ENCODE assay signal across 26 mouse cellular contexts in genomic region chr4:63063360-63063759, GRCm38 (mm10).
"Had no signal": no experiment of that assay in that cellular context is flagged by ENCODE, and none has a peak within 500 bp of the region (broad histone marks: within the 10 kb centered on the region; RNA-seq: fewer than 3 reads in every experiment).

No protein-coding gene starts in this region.

- DNase-seq: gastrocnemius, adult 2 months; gastrocnemius, postnatal 25 days; heart, adult 2 months; heart, postnatal 14 days; heart, postnatal 36 days; kidney, adult 2 months; kidney, adult 9 months; kidney, postnatal 4 days; liver, embryonic 13.5 days had no signal

- H3K4me1 ChIP-seq: liver, embryonic 13.5 days had no signal

- H3K9me3 ChIP-seq: heart, embryonic 13.5 days; heart, embryonic 15.5 days; hindbrain, embryonic 10.5 days; hindbrain, embryonic 12.5 days; intestine, embryonic 15.5 days; kidney, embryonic 15.5 days; limb, embryonic 10.5 days; limb, embryonic 12.5 days; liver, embryonic 13.5 days had no signal

- H3K4me2 ChIP-seq: heart, embryonic 11.5 days; heart, embryonic 13.5 days; heart, embryonic 15.5 days; hindbrain, embryonic 12.5 days; hindbrain, embryonic 14.5 days; intestine, embryonic 15.5 days; kidney, embryonic 15.5 days; limb, embryonic 12.5 days; liver, embryonic 13.5 days had no signal

- H3K4me3 ChIP-seq: gastrocnemius, adult 2 months; heart, adult 2 months; heart, embryonic 13.5 days; heart, embryonic 15.5 days; hindbrain, embryonic 10.5 days; hindbrain, embryonic 12.5 days; intestine, embryonic 15.5 days; kidney, embryonic 15.5 days; layer of hippocampus, adult 2 months; left cerebral cortex, adult 2 months; limb, embryonic 10.5 days; limb, embryonic 12.5 days; liver, embryonic 13.5 days had no signal

- H3K27ac ChIP-seq: gastrocnemius, adult 2 months; heart, adult 2 months; heart, embryonic 13.5 days; heart, embryonic 15.5 days; hindbrain, embryonic 10.5 days; hindbrain, embryonic 12.5 days; hindbrain, embryonic 14.5 days; intestine, embryonic 15.5 days; kidney, embryonic 15.5 days; kidney, postnatal 0 days; layer of hippocampus, adult 2 months; left cerebral cortex, adult 2 months; limb, embryonic 10.5 days; limb, embryonic 12.5 days; liver, embryonic 13.5 days had no signal

- H3K27me3 ChIP-seq: heart, embryonic 13.5 days; heart, embryonic 15.5 days; hindbrain, embryonic 12.5 days; intestine, embryonic 15.5 days; kidney, embryonic 15.5 days; limb, embryonic 12.5 days; liver, embryonic 13.5 days had no signal

- H3K9ac ChIP-seq: heart, embryonic 13.5 days; heart, embryonic 15.5 days; hindbrain, embryonic 12.5 days; hindbrain, embryonic 14.5 days; intestine, embryonic 15.5 days; kidney, embryonic 15.5 days; limb, embryonic 12.5 days; liver, embryonic 13.5 days had no signal

- H3K36me3 ChIP-seq: heart, embryonic 13.5 days; heart, embryonic 15.5 days; intestine, embryonic 15.5 days; liver, embryonic 13.5 days had no signal

- ATAC-seq: forebrain, embryonic 16.5 days; hindbrain, embryonic 16.5 days; inflammation-experienced regulatory T-cells, adult 6 months; intestine, embryonic 15.5 days; intestine, postnatal 0 days had no signal
